Mouse (Mus musculus) yolk sac, embryonic 10.5 days (tissue): Measurements from ENCODE around the gene Ssmem1.

Experiments
- DNase-seq: peaks from one replicate; pipeline ENCODE4 v3.0.0-alpha.2; 2017; ENCODE audit warnings: low spot score

Gene Ssmem1

DNA sequence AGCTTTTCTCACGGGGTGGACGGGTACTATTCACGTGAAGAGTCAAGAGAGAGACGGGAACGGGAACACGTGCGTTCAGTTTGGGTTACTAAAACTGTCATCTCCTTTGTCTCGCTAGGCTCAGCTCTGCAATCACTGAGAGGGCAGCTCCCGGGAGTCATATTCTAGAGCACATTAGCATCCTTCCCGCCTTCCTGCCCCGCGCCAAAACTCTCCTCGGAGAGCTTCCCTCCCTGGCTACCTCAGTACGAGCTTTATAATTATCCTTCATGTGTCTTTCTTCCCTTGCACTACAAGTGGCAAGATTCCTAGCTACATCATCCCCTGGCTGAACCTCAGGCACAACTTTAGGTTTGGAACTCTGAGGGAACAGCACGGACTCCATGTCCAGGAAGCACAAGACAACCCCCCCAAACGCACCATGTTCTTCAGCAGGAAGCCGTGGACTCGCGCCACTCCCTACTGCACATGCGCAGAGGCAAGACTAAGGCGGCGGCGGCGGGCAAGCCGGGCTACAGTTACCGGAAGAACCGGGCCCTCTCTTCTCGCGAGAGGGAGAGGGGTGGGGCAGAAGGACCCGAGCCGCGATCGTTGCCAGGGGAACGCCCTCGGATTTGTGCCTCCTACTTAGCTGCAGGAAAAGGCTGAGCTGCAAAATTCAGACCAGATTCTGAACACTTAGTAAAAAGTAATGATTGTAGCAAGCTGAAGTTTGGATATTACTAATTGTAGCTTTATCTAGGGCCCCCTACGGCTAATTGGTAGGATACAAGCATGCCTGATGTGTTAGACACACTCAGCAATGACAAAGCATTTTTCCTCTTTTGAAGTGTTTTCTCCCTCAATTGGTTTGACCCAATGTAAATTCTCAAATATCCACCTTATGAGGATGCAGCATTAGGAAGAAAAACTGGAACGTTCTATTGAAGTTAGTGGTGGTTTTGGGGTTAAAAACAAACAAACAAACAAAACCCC, at the start of gene Ssmem1, which contains the start of gene Tmem209:
Gene Ssmem1, plus strand, starts transcription at position 585 of the 975 bp plus-strand sequence.
Gene Tmem209, minus strand, starts transcription at position 519 of the 975 bp plus-strand sequence.
- DNase-seq: peak; percentile 99

DNA sequence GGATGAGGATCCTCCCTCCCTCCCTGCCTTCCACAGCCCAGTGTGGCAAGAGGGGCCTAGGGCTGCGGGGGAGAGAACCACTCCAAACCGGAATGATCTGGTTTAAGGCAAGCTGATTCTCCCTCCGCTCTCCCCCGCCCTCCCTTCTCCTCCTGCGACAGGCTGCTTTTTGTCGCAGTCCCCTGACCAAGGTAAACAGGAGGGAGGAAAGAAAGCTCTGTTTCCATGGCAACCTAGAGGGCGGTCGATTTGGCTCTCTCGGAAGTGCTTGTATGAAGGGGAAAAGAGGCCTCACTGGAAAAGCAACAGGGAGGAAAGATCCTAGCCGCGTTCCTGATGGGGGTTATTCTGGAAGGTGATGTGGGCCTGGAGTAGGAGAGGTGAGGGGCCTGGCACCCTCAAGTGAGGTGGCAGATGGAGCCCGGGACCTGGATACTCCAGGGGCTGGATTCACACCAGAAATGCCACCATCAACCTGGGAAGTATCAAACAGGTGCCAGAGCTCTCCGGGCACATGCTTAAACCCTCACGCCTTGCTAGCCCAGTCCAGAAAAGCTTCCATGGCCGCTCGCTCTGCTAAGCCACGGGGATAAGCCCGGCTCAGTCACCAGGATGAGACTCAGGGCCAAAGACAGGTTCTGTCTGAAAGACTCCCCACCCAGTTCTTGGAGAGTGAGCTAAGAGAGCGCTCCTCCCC, 48.8 kb upstream of the Ssmem1 start:
- peak; percentile 93 for DNase-seq

DNA sequence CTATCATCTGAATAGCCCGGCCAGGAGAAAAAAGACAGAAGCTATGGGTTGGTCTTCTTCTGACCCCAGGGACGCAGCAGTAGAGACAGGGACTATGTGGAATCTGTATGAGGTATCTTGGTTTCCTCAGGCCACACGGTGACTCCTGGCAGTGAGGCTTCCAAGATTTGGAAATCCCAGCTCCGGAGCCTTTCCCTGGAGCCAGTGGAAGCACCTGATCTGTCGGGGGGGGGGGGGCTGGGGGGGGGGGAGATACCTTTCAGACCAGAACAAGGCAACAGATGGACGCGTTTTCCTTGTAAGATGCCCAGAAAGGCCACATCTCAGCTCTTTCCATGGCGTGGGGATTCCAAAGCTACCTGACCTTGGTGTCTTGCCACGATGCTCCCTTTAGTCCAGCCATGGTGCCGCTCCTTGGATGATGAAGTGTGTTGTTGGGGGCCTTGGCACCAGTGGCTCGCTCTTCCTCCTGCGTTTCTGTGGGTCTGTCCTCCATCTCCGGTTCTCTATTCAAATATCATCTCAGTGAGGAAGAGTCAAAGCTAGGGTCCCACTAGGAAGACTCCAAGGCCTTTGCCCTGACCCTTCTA, 47.8 kb upstream of the Ssmem1 start:
- no peak for DNase-seq

DNA sequence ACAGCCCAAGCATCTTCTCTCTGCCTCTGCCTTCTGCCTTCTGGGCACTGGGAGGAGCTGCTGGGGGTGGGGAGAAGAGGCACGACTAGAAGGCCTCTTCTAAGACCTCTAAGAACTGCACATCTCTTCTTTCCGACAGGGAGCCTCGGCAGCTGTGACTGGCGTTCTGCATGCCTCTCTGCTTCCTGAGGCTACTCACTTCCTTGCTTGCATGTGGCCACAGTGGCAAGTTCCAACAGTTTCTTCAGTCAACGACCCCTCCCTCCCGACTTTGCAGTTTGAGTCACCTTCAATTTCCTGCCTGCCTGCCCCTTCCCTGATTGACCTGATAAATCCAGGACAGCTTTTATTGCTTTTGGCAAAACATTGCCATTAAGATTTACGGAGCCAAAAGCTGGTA, 46.8 kb upstream of the Ssmem1 start:
- DNase-seq: peak; percentile 43

DNA sequence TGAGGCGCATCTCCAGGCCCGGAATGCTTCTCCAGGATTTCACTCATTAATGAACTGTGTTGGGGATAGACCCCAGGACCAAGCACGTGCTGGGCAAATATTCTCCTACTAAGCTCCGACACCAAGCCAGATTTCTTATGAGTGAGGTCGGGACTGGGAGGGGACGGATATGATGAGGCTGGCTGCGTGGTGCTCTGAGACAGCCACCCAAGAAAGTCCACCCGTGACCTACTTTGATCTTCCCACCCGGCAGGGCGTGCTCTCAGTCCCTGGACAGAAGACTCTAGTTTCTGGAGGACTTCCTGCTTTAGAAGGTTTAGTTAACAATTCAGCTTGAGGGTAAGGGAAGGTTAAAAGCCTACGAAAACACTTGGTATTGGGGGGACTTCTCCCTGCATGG, 44.1 kb upstream of the Ssmem1 start:
- no peak for DNase-seq

- DNase-seq: no peak
These were observed 41.6 kb upstream of the Ssmem1 start for GRCm38 (mm10) chr6:30468058-30468457.

- DNase-seq: no peak
These were observed 41.0 kb upstream of the Ssmem1 start for GRCm38 (mm10) chr6:30468684-30469083.

- no peak for DNase-seq
These were observed 40.3 kb upstream of the Ssmem1 start for GRCm38 (mm10) chr6:30469370-30469769.

DNA sequence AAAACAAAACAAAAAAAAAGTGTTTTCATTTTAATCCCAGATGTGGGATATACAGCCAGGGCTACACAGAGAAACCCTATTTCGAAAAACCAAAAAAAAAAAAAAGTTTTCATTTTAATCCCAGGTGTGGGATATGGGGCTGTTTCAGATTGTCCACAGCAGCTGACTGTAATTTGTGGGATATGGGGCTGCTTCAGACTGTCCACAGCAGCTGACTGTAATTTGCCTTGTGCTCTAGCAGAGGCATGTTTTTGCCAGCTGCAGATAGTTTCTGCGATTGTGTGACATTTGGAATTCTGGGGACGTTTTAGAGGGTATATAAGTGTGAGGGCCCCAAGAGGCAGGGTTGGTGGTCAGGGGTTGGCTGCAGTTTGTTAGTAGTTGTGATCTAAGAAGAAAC, 37.9 kb upstream of the Ssmem1 start:
- DNase-seq: no peak

- no peak for DNase-seq
These were observed 33.5 kb upstream of the Ssmem1 start for GRCm38 (mm10) chr6:30476025-30476765.

DNA sequence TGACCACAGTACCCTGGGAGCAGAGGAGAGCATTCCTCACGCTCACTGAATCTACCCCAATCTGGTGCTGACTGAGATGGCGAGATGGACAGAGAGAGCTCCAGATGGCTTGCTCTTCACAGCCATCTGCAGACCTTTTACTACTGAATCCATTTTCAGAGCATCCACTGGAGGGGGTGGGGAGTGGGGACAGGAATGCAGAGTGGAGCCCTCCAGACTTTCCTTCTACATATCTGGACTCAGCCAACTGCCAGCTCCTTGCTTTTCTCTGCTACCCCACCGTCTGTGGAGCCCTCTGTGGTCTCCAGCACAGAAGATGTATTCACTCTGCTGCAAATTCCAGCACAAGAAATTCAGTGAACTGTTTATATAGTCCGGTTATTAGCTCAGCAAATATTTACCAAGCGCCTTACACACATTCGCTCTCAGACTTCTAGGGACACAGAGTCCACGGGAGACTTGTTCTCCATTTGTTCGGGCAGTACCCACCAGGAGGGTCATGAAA, 32.4 kb upstream of the Ssmem1 start:
- peak; percentile 54 for DNase-seq

GRCm38 (mm10) chr6:30477784-30478183, 31.9 kb upstream of the Ssmem1 start:
- peak; percentile 38 for DNase-seq

DNA sequence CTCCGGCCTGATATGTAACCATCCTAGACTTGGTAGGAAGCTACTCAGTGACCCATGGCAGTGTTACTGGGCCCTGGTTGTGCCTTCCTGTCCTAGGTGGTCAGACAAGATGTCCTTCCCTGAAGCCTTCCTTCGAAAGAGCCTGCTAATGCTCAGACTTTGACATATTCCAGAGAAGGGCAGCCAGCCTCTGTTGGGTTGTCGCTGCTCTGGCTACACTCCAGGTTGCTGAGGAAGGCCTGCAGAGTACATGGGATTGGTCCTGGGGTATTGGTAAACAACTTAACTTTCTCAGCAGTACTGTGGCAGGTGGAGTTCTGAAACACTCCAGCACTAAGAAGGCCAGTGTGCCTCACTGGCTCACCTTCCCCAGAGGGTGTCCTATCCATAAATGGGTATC, 30.2 kb upstream of the Ssmem1 start:
- no peak for DNase-seq

- DNase-seq: no peak
These were observed 26.7 kb upstream of the Ssmem1 start for GRCm38 (mm10) chr6:30482908-30483307.

GRCm38 (mm10) chr6:30486504-30486903, 23.1 kb upstream of the Ssmem1 start:
- no peak for DNase-seq

DNA sequence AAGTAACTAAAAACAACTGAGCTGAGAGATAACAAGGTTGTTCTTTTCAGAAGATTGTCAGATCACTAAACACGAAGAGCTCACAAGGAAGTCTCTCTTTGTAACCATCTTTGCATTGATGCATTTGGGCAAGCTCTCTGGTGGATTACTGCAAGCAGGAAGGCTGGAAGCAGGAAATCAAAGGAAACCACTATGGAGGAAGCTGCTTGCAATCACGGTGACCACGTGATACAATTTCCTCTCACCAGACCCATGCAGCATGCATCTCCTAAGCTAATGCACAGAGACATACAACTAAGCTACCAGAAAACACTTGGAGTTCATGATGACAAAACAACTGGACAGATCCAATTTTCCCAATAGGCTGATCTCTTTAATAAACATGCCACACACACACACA, 10.6 kb upstream of the Ssmem1 start:
- DNase-seq: no peak

- no peak for DNase-seq
These were observed 825 bp upstream of the Ssmem1 start for GRCm38 (mm10) chr6:30508824-30509223.

DNA sequence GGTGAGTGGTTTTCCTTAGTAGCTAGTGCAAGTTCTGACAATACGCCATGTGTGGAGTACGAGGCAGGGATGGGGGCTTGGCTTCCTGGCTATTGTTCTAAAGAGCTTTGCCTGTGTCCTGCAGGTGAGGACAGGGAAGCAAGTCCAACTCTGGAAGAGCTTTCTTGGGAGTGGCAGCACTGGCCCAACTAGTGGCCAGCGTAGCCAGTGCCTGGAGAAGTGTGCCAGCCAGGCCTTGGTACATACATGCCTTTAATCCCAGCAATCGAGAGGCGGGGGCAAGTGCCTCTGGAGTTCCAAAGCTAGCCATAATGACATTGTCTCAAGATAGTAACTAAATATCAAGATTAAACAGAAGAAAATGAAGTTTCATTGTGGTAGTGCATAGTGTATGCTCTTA, 642 bp downstream of the Ssmem1 start:
- no peak for DNase-seq

DNA sequence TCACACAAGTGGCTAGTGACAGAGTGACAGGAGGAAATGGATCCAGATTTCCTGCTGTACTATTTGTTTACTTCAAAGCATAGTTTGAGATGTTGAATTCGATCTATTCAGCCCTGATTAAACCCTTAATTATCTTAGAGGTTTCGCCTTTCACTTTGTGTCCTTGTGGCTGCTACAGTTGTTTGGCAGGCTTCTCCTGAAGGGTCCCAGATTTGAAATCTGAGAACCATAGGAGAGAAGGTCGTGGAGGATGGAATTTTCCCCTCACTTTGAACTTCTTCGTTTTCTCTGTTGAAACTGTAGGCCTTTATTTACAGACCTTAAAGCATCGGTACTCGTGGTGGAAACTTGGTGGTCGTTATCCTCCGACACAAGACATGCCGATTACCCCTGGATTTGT, 4.6 kb downstream of the Ssmem1 start:
- DNase-seq: no peak

DNA sequence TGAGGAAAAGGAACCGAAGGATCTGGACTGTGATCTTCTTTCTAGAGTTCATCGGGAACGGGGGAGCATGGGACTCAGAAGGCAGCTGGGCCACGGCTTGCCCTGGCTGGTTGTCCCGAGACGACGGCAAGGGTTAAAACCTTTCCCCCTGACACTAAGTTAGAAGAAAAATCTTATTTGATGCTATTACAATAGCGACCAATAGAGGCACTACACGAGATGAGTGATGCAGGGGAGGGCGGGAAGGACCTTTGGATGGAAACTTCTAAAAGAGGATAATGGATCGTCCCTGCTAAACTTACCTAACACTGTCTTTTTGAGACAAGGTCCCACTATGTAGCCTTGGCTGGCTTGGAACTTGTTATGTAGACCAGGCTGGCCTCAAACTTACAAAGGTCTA, 10.8 kb downstream of the Ssmem1 start:
- DNase-seq: no peak

DNA sequence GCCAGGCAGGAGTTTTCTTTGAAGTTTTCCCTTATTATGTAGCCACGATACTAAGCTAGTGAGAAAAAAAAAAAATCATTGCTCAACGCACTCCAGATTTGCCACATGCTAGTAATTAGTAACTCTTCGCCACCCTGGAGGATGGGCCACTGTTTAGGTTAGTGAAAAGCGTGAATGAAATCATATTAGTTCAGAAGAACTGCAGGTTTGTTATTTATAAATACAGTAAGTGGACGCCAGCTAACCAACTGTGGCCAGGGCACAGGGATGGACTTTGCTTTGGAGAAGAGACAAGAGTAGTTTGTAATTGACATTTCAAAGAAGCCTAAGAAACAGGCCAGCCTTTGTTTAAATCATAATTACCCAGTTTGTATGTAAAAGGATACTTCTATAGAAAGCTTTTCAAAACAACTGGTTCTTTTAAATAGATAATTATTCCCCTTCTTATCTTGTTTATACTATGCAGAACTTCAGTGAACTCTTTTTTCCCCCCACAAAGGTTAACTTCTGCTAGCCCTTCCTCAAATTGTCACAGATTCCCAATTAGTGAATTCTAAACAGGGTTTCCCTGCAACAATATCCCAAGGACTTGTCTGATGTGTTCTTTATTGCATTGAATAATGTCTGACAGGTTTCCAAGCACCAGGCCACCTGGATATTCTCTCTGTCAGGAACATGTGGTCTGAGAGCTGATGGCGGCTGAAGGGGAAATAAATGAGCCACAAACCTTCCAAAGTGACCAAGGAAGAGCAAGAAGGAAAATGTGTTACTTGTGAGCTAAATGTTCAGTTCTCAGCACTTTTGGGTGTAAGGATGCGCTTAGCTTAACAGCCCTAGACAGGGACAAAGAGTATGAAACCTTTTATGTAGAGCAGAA, 16.0 kb downstream of the Ssmem1 start:
- no peak for DNase-seq
